ENCODE assay signal across 9 mouse cellular contexts in genomic region chr5:128800592-128800991, GRCm38 (mm10).
"Had no signal": no experiment of that assay in that cellular context is flagged by ENCODE, and none has a peak within 500 bp of the region (broad histone marks: within the 10 kb centered on the region; RNA-seq: fewer than 3 reads in every experiment).

No protein-coding gene starts in this region.

- DNase-seq: kidney, adult 8-10 months; kidney, postnatal 25 days; lung, adult 18-20 months; thymus, postnatal 36 days had no signal

- H3K27ac ChIP-seq: limb, embryonic 13.5 days; liver, embryonic 14.5 days; midbrain, embryonic 12.5 days; neural tube, embryonic 15.5 days had no signal

- H3K4me3 ChIP-seq: limb, embryonic 13.5 days; midbrain, embryonic 12.5 days; myocyte; neural tube, embryonic 15.5 days had no signal
